Mouse (Mus musculus) heart, embryonic 13.5 days (tissue): Measurements from ENCODE around the gene Zhx3. TPM values are rescaled to one million over a fixed set of nuclear protein-coding genes. Genes with fewer than 3 reads are reported as not detected.

Experiments
- ATAC-seq: fragments of 200-750 bp; cut with Nextera tagmentation; 2 replicates; pipeline ENCODE4 v1.8.0; 2017; ENCODE audit warnings: moderate TSS enrichment; ENCODE audit not compliant: insufficient number of reproducible peaks, low FRiP score, low TSS enrichment; ENCODE audit errors: extremely low read depth
- H3K27ac ChIP-seq: fragments of 300-500 bp; sonication (generic); replicated peaks from 2 replicates; pipeline ENCODE4 v1.5.1; 2015; ENCODE audit warnings: moderate library complexity, mild to moderate bottlenecking, inconsistent platforms
- H3K27me3 ChIP-seq: fragments of 300-500 bp; sonication (generic); replicated peaks from 2 replicates; pipeline ENCODE4 v1.6.1; 2015; ENCODE audit warnings: mild to moderate bottlenecking, inconsistent platforms
- H3K36me3 ChIP-seq: fragments of 300-500 bp; sonication (generic); 2 replicates; pipeline ENCODE4 v1.6.1; 2015; ENCODE audit warnings: mild to moderate bottlenecking, inconsistent platforms
- H3K4me1 ChIP-seq: fragments of 300-500 bp; sonication (generic); 2 replicates; pipeline ENCODE4 v1.6.1; 2015; ENCODE audit warnings: inconsistent platforms
- H3K4me2 ChIP-seq: fragments of 300-500 bp; sonication (generic); 2 replicates; pipeline ENCODE4 v1.6.1; 2015; ENCODE audit warnings: inconsistent platforms, mild to moderate bottlenecking, moderate library complexity
- H3K4me3 ChIP-seq: fragments of 300-500 bp; sonication (generic); 2 replicates; pipeline ENCODE4 v1.5.1; 2015; ENCODE audit warnings: moderate library complexity, mild to moderate bottlenecking, inconsistent platforms
- H3K9ac ChIP-seq: fragments of 300-500 bp; sonication (generic); 2 replicates; pipeline ENCODE4 v1.6.1; 2015; ENCODE audit warnings: inconsistent platforms, mild to moderate bottlenecking, moderate library complexity
- H3K9me3 ChIP-seq: fragments of 300-500 bp; sonication (generic); 2 replicates; pipeline ENCODE4 v1.6.1; 2016; ENCODE audit warnings: inconsistent platforms
- WGBS: fragments of 180-500 bp; shearing (Covaris S2); methylation state at CpG from one replicate; pipeline ENCODE4 v1.1.7; 2015; ENCODE audit warnings: mixed read lengths; 5-methylcytosine and 5-hydroxymethylcytosine counted together
- polyA plus RNA-seq: library from polyadenylated mRNA; unstranded; fragments of >200 nt; fragmentation: Nextera tagmentation; extraction: Ambion mirVana; gene quantifications from 2 replicates; pipeline ENCODE4 v1.2.1, GENCODE M21; 2015

Gene Zhx3
- polyA plus RNA-seq, 1 experiment from 2014 or later = 6.8 TPM

- Histone ChIP-seq H3K27ac (no peak overlapping the region), H3K4me2 (no peak overlapping the region), H3K4me3 (no peak overlapping the region), H3K9me3 (no peaks in the 10 kb centered on the region), H3K36me3 (no peaks in the 10 kb centered on the region), H3K4me1 (peaks cover 22% of the 10 kb centered on the region), H3K9ac (no peak overlapping the region), H3K27me3 (no peaks in the 10 kb centered on the region)
- 79% methylated on average over 3 of the region's 3 CpGs for WGBS
- ATAC-seq = no peak
These were observed 70.5 kb downstream of the Zhx3 start for GRCm38 (mm10) chr2:160802326-160802725.

- H3K9ac ChIP-seq = no peak overlapping the region
- H3K4me1 ChIP-seq = peaks cover 14% of the 10 kb centered on the region
- WGBS = 89% methylated on average over 1 of the region's 1 CpGs
- H3K4me3 ChIP-seq = no peak overlapping the region
- H3K27ac ChIP-seq = no peak overlapping the region
- ATAC-seq = no peak
- H3K4me2 ChIP-seq = no peak overlapping the region
- H3K27me3 ChIP-seq = no peaks in the 10 kb centered on the region
- no peaks in the 10 kb centered on the region for H3K9me3 ChIP-seq
- H3K36me3 ChIP-seq = no peaks in the 10 kb centered on the region
These were observed 71.8 kb downstream of the Zhx3 start for GRCm38 (mm10) chr2:160800967-160801366.

GRCm38 (mm10) chr2:160798206-160798605 is 74.6 kb downstream of the Zhx3 start:
- Histone ChIP-seq H3K4me1 (peaks cover 3% of the 10 kb centered on the region; the same call in 1 of the 2 replicates), H3K9ac (no peak overlapping the region), H3K4me3 (no peak overlapping the region), H3K27me3 (no peaks in the 10 kb centered on the region), H3K36me3 (no peaks in the 10 kb centered on the region), H3K4me2 (no peak overlapping the region), H3K9me3 (no peaks in the 10 kb centered on the region), H3K27ac (no peak overlapping the region)
- 80% methylated on average over 1 of the region's 1 CpGs for WGBS
- ATAC-seq = no peak

DNA sequence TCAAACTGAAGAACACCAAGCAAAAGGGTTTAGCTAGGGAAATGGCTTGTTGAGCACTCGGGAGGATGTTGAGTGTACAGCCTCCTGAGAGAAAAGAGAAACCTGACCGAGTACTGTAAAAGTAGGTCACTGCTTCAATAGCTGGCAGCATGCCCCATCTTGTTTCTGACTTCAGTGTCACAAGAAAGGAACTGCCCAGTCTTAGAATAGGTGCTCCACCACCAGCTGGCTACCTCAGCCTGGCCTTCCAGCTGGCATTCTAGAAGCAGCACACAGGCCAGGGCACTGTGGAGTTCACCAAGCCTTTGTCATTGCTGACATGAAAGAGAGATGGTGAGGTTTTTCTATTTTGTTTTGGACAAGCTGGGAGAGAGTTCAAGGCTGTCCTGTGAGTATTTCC is 75.8 kb downstream of the Zhx3 start:
- Histone ChIP-seq H3K4me1 (peaks cover 3% of the 10 kb centered on the region; the same call in 1 of the 2 replicates), H3K36me3 (no peaks in the 10 kb centered on the region), H3K4me2 (no peak overlapping the region), H3K9me3 (no peaks in the 10 kb centered on the region), H3K9ac (no peak overlapping the region), H3K27ac (no peak overlapping the region), H3K4me3 (no peak overlapping the region), H3K27me3 (no peaks in the 10 kb centered on the region)
- no peak for ATAC-seq
- WGBS = 67% methylated on average over 2 of the region's 2 CpGs

DNA sequence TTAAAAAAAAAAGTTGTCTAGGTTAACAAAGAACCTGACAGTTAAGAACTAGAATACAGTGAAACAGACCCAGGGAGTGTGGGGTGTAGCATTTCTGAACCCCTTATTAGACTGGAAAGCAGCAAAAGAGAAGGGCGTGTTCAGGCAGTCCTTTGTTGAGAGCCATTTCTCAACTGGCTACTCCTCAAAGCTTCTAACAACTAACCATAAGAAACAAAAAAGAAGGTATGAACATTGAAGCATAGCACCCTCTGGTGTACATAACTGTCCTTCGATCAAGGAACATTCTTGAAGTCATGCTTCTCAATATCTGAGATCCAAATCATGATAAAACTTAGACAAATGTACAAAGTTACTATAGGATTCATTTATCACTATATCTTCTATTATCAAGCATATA is 79.7 kb downstream of the Zhx3 start:
- Histone ChIP-seq H3K4me1 (peaks cover 6% of the 10 kb centered on the region; the same call in 1 of the 2 replicates), H3K9me3 (no peaks in the 10 kb centered on the region), H3K9ac (no peak overlapping the region), H3K36me3 (no peaks in the 10 kb centered on the region), H3K27ac (no peak overlapping the region), H3K4me3 (no peak overlapping the region), H3K4me2 (no peak overlapping the region), H3K27me3 (no peaks in the 10 kb centered on the region)
- no peak for ATAC-seq
- 75% methylated on average over 2 of the region's 2 CpGs for WGBS

- Histone ChIP-seq H3K9me3 (no peaks in the 10 kb centered on the region), H3K4me1 (peaks cover 21% of the 10 kb centered on the region), H3K27ac (no peak overlapping the region), H3K4me3 (no peak overlapping the region), H3K27me3 (no peaks in the 10 kb centered on the region), H3K36me3 (no peaks in the 10 kb centered on the region), H3K4me2 (no peak overlapping the region), H3K9ac (no peak overlapping the region)
- ATAC-seq = no peak
These were observed 83.1 kb downstream of the Zhx3 start for GRCm38 (mm10) chr2:160789741-160790140.

GRCm38 (mm10) chr2:160789046-160789445 is 83.8 kb downstream of the Zhx3 start:
- Histone ChIP-seq H3K9me3 (no peaks in the 10 kb centered on the region), H3K36me3 (no peaks in the 10 kb centered on the region), H3K4me3 (no peak overlapping the region), H3K9ac (no peak overlapping the region), H3K27me3 (no peaks in the 10 kb centered on the region), H3K27ac (no peak overlapping the region), H3K4me1 (peaks cover 27% of the 10 kb centered on the region), H3K4me2 (no peak overlapping the region)
- WGBS = 85% methylated on average over 1 of the region's 1 CpGs
- no peak for ATAC-seq

DNA sequence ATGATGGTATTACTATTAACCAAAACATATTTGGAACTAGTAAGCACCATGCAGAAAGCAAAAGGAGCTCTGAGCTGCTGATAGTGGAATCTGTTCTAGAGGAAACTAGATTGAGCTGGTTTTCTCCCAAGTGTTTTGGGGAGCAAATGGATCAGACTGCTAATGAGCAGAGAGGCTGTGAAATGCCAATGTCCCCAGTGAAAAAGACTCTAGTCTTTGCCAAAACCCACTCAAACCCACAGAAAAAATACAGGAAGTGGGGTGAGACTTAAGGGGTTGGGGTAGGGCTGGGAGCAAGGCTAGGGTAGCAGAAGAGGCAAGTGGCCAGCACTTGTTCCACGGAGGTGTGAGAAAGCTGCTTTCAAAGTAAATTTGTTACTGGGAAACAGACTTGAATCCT is 86.5 kb downstream of the Zhx3 start:
- WGBS = 70% methylated on average over 1 of the region's 1 CpGs
- Histone ChIP-seq H3K27ac (no peak overlapping the region), H3K4me3 (no peak overlapping the region), H3K9ac (no peak overlapping the region), H3K36me3 (0 out of 2 replicates have a peak, but pooled peaks cover 9% of the 10 kb centered on the region), H3K4me1 (peaks cover 27% of the 10 kb centered on the region), H3K4me2 (no peak overlapping the region), H3K9me3 (no peaks in the 10 kb centered on the region), H3K27me3 (no peaks in the 10 kb centered on the region)
- ATAC-seq = no peak

DNA sequence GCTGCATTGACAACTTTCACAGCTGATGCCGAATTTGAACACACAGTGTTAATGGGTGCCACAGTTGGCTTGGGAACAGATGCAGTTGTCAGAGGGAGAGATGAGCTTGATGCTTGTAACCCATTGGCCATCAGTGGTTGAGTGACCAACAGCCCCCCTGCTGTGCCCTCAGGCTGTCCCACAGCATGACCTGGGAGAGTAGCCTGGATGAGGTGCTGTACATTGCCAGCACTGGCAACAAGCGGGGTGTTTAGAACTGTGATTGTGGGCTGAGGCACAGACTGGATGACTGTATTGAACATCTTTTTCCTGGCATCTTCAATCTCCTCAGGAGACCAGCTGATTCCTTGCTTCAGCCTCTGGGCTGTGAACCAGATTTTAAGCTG is 92.0 kb downstream of the Zhx3 start:
- H3K4me3 ChIP-seq = no peak overlapping the region
- ATAC-seq = no peak
- H3K9me3 ChIP-seq = no peaks in the 10 kb centered on the region
- no peak overlapping the region for H3K4me2 ChIP-seq
- H3K4me1 ChIP-seq = peaks cover 20% of the 10 kb centered on the region
- H3K36me3 ChIP-seq = peaks cover 26% of the 10 kb centered on the region
- H3K27ac ChIP-seq = no peak overlapping the region
- no peaks in the 10 kb centered on the region for H3K27me3 ChIP-seq
- WGBS = 89% methylated on average over 2 of the region's 2 CpGs
- no peak overlapping the region for H3K9ac ChIP-seq

DNA sequence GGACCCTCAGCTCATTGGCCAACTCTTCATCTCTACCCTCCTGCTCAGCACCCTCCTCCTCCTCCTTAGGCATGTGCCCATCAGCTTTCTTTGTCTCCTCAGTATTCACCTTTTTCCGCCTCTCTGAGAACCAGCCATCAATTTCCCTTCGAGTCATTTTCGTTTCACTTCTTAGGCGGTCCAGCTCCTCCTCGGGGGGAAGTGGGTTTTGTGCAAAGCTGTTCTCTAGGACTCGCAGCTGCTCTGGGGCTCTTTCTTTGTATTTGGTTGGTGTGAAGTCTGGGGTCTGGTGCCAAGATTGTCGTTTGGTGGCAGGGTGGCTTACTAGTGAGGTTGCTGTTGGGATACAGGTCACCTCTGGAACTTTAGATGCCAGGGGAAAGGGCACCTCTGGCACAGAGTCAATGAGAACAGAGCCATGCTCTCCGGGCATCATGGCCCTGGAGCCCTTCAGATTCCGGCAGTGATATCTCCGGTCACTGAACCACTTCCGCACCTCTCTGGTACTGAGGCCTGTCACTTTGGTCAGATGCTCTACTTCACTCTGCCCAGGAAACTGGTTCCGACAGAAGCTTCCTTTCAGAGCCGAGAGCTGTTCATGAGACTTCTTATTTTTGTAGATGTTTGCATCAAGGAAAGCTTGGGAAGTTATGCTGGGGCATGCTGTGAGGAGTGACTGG is 92.5 kb downstream of the Zhx3 start:
- Histone ChIP-seq H3K27ac (no peak overlapping the region), H3K4me3 (no peak overlapping the region), H3K9me3 (no peaks in the 10 kb centered on the region), H3K36me3 (peaks cover 26% of the 10 kb centered on the region), H3K4me2 (no peak overlapping the region), H3K4me1 (peaks cover 15% of the 10 kb centered on the region), H3K9ac (no peak overlapping the region), H3K27me3 (no peaks in the 10 kb centered on the region)
- ATAC-seq = no peak
- 82% methylated on average over 13 of the region's 13 CpGs for WGBS

DNA sequence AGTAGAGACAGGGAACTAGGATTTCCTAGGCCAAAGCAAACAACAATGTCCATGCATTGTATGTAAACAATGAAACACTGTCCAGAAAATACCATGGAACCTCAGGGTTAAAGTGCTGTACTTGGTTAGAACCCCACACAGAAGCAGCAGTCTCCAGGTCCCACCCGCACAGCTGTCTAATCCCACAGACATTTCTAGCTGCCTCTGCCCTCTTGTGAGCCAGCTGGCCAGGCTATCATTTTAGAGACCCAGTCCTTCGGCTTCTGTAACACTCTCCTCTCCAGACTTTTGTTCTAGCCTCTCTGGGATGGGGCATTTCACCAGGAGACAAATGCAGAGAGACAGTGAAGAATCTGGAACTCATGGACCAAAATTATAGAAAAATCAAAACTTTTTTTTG is 94.8 kb downstream of the Zhx3 start:
- H3K9ac ChIP-seq = no peak overlapping the region
- 87% methylated on average over 2 of the region's 2 CpGs for WGBS
- H3K4me3 ChIP-seq = no peak overlapping the region
- no peak overlapping the region for H3K27ac ChIP-seq
- no peak overlapping the region for H3K4me2 ChIP-seq
- 0 out of 2 replicates have a peak, but pooled peaks cover 2% of the 10 kb centered on the region for H3K4me1 ChIP-seq
- H3K27me3 ChIP-seq = no peaks in the 10 kb centered on the region
- no peaks in the 10 kb centered on the region for H3K9me3 ChIP-seq
- ATAC-seq = no peak
- peaks cover 26% of the 10 kb centered on the region for H3K36me3 ChIP-seq
